Mouse (Mus musculus): ENCODE data around the gene Hist1h2ak. TPM values are rescaled to one million over a fixed set of nuclear protein-coding genes. Genes with fewer than 3 reads are reported as not detected.
"Not testable (repeated sequence)": the region's sequence is repeated elsewhere in the genome, so short reads cannot be mapped to it uniquely, and the experiment has no call there.

Gene Hist1h2ak
- 7.0 and 11.4 TPM in 2 replicates for polyA plus RNA-seq (2016; fragmentation: Nextera tagmentation; extraction: Ambion mirVana)

DNA sequence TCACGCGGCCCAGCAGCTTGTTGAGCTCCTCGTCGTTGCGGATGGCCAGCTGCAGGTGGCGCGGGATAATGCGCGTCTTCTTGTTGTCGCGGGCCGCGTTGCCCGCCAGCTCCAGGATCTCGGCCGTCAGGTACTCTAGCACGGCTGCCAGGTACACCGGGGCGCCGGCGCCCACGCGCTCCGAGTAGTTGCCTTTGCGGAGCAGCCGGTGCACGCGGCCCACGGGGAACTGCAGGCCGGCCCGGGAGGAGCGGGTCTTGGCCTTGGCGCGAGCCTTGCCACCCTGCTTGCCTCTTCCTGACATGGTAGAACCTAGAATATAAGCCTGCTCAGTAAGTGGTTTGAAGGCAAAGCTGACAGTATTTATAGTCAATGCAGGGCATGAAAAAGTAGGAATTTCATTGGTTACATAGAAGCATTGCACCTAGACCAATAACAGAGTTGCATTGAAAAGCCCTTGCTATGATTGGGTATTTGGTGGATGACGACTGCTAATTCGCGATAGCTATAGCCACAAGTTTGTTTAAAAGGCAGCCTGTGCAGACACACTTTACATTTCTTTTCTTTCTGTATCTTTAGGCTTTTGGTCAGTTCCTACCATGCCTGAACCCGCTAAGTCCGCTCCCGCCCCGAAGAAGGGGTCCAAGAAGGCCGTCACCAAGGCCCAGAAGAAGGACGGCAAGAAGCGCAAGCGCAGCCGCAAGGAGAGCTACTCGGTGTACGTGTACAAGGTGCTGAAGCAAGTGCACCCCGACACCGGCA, at the start of gene Hist1h2ak, which contains the start of gene Hist1h2bn:
Gene Hist1h2ak (minus strand): TSS at position 304 of the 762 bp plus-strand sequence.
Gene Hist1h2bn (plus strand): TSS at position 600 of the 762 bp plus-strand sequence.
- not testable (repeated sequence) for H3K36me3 ChIP-seq; H3K9me3 ChIP-seq (replicated peaks); H3K27me3 ChIP-seq (replicated peaks)
- H3K4me1 ChIP-seq (replicated peaks): peaks cover 13% of the 10 kb centered on the region
- peak within 1 kb of the TSS; percentile 96 for H3K27ac ChIP-seq (ENCODE audit: poor library complexity, severe bottlenecking)
- peak; percentile 94 for ATAC-seq (ENCODE audit: insufficient number of reproducible peaks, low FRiP score)
- peak within 1 kb of the TSS; percentile 58 for H3K4me3 ChIP-seq
- WGBS: under 1% methylated on average over 50 of the region's 50 CpGs
- peak within 1 kb of the TSS; percentile 86 for H3K4me2 ChIP-seq
- H3K9ac ChIP-seq: peak within 1 kb of the TSS; percentile 78

DNA sequence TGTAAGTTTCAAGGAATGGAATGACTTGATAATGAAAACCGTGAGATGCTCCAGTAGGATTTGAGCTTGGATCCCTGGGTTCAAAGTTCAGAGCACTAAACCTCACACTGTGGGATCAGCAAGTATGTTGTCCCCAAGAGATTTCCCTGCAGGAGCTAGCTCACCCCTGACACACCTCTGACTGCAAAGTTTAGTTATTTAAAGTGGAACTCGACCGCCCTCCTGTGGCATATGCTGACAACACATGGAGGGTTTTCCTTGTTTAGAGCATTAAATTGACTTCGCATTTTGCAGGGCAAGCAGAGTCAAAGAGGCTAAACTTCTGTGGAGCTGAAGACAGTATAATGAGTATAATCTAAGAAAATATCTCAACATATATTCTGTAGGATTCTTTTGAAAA, 49.4 kb upstream of the Hist1h2ak start:
- not testable (repeated sequence) for H3K36me3 ChIP-seq; H3K4me2 ChIP-seq; H3K9ac ChIP-seq; H3K4me1 ChIP-seq (replicated peaks); H3K9me3 ChIP-seq (replicated peaks); H3K27me3 ChIP-seq (replicated peaks); H3K27ac ChIP-seq (ENCODE audit: poor library complexity, severe bottlenecking); H3K4me3 ChIP-seq
- no CpG with 5 or more reads among the region's 4 CpGs for WGBS
- ATAC-seq (ENCODE audit: insufficient number of reproducible peaks, low FRiP score): peak; percentile 61

DNA sequence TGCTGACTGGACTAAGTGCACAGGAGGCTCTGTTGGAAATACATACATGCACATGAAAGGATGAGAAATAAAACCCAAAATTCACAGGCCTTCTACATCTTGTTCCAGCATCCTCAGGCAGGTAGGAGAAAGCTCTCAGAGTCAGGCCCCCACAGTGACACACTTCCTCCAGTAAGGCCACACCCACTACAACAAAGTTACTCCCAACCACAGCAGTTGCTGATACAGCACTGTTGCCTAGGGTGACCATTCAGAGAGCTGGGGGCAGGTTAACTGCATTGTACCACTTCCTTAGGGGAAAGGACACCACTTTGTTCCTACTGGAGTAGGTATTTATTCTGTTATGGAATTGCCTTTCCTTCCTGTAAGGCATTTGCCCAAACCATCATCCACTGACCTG, 43.5 kb upstream of the Hist1h2ak start:
- not testable (repeated sequence) for H3K4me2 ChIP-seq; H3K27ac ChIP-seq (ENCODE audit: poor library complexity, severe bottlenecking); ATAC-seq (ENCODE audit: insufficient number of reproducible peaks, low FRiP score); H3K9me3 ChIP-seq (replicated peaks); H3K4me3 ChIP-seq; H3K27me3 ChIP-seq (replicated peaks); H3K4me1 ChIP-seq (replicated peaks); H3K9ac ChIP-seq; H3K36me3 ChIP-seq

DNA sequence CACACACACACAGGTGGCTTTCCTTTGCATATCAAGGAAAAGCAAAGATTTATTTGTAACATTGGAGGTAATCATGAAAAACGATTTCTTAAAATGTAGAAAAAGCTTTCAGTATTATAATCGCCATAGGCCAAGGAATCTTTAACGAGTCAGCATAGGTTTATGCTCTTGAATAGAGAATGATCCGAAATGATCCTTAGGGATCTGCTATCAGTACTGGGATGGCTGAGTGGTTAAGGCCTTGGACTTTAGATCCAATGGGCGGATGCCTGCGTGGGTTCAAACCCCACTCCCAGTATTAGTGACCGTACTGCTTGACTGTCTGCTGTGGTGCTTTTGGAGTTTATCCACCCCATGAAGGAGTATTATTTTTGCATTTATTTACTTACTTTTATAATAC, 42.0 kb upstream of the Hist1h2ak start:
- H3K27me3 ChIP-seq (replicated peaks): no peaks in the 10 kb centered on the region
- WGBS: 84% methylated on average over 7 of the region's 7 CpGs
- no peaks in the 10 kb centered on the region for H3K9me3 ChIP-seq (replicated peaks)
- no peak for ATAC-seq (ENCODE audit: insufficient number of reproducible peaks, low FRiP score)
- no peak overlapping the region for H3K4me3 ChIP-seq
- H3K36me3 ChIP-seq: no peaks in the 10 kb centered on the region
- no peak overlapping the region for H3K9ac ChIP-seq
- H3K27ac ChIP-seq (ENCODE audit: poor library complexity, severe bottlenecking): no peak overlapping the region
- peaks cover 4% of the 10 kb centered on the region for H3K4me1 ChIP-seq (replicated peaks)
- H3K4me2 ChIP-seq: no peak overlapping the region

DNA sequence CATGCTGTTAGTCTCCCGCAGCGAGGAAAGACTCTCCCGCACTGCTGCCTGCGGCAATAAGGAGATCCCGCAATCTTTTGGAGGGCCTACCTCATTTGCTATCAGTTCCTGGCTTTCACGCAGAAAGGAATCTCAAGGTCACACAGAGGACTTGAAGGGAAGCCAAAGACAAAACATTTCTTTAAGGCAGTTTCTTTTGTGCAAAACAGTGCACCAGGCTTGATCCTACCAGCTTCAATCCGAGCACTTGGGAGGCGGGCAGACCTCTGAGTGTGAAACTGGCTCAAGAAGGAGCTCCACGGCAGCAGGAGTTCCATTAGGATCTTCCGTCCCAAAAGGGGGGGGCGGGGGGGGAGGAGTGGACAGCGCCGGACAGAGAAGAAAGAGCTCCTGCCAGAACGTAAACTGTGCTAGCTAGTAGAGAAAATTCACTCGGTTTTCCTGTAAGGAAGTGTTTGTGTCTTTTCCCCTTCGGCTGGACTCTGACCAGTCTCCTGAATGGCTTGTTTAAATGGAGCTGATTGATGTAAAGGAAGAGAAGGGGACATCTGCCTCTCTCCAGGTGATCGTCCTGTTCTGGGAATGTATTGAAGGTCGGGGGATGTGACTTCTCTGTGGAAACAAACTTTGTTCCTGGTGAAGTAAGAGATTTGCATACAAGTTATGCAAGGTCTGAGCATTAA, 37.1 kb upstream of the Hist1h2ak start:
- H3K36me3 ChIP-seq: no peaks in the 10 kb centered on the region

DNA sequence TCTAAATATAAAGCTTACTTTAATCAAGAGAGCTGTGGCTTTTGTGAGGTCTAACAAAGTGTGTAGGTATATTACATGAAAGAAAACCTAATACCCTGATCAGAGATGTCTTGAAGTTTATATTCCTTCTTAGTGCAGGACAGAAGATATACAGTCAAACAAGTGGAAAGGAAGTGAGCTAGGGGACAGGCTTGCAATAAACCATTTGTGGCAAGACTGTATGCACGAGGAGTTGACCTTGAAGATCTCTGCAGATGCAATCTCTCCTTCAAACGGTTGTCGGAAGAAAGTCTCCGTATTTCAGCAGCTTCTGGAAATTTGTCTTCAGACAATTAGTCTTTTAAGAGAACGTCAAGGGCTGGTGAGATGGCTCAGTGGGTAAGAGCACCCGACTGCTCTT, 36.3 kb upstream of the Hist1h2ak start:
- H3K4me1 ChIP-seq (replicated peaks): peaks cover 17% of the 10 kb centered on the region
- no peak overlapping the region for H3K4me3 ChIP-seq
- no peak for ATAC-seq (ENCODE audit: insufficient number of reproducible peaks, low FRiP score)
- H3K36me3 ChIP-seq: no peaks in the 10 kb centered on the region
- no peak overlapping the region for H3K4me2 ChIP-seq
- H3K9ac ChIP-seq: no peak overlapping the region
- H3K27me3 ChIP-seq (replicated peaks): no peaks in the 10 kb centered on the region
- no peaks in the 10 kb centered on the region for H3K9me3 ChIP-seq (replicated peaks)
- WGBS: 55% methylated on average over 6 of the region's 6 CpGs
- no peak overlapping the region for H3K27ac ChIP-seq (ENCODE audit: poor library complexity, severe bottlenecking)

More for the DNA sequence above, 37.1 kb upstream of the Hist1h2ak start:
- Histone ChIP-seq H3K4me3 (peak overlapping the region; percentile 42), H3K4me1 (replicated peaks) (peaks cover 17% of the 10 kb centered on the region), H3K9me3 (replicated peaks) (no peaks in the 10 kb centered on the region), H3K27ac (ENCODE audit: poor library complexity, severe bottlenecking) (peak overlapping the region; percentile 34), H3K4me2 (peak overlapping the region; percentile 77), H3K27me3 (replicated peaks) (no peaks in the 10 kb centered on the region), H3K9ac (peak overlapping the region; percentile 26)
- WGBS: 5% methylated on average over 18 of the region's 18 CpGs
- ATAC-seq (ENCODE audit: insufficient number of reproducible peaks, low FRiP score): no peak

DNA sequence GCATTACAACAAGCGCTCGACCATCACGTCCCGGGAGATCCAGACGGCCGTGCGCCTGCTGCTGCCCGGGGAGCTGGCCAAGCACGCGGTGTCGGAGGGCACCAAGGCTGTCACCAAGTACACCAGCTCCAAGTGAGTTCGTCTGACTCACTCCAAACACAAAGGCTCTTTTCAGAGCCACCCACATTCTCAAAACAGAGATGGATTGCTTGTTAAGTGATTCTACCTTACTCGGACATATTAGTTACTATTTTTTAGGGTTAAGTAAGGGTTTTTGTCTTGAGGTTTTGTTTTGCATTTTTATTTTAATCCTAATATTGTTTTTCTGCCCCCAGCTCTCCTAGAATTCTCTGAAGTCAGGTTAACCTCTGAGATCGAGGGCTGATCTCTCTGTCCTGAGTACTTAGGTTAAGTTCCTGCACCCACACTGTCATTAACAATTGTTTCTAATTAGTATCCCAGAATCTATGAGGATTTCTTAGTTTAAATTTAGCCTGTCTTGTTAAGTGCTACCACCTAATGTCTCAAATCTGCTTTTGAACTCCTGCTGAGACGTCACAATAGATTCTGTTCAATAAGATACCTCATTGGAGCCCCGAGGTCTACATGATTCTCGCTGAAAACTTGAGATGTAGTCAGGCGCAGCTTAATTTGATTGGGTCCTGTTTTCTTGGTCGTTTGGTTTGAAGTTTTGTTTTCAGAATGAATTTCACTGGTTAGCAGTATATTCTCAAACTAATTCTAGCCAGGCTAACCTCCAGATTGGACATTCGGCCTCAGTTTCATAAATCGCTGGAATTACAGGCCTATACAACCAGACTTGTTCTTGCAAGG, 34.4 kb upstream of the Hist1h2ak start:
- ATAC-seq (ENCODE audit: insufficient number of reproducible peaks, low FRiP score): 0 out of 2 replicates have a peak, but pooled peaks have one; percentile 9
- H3K4me1 ChIP-seq (replicated peaks): peaks cover 26% of the 10 kb centered on the region

DNA sequence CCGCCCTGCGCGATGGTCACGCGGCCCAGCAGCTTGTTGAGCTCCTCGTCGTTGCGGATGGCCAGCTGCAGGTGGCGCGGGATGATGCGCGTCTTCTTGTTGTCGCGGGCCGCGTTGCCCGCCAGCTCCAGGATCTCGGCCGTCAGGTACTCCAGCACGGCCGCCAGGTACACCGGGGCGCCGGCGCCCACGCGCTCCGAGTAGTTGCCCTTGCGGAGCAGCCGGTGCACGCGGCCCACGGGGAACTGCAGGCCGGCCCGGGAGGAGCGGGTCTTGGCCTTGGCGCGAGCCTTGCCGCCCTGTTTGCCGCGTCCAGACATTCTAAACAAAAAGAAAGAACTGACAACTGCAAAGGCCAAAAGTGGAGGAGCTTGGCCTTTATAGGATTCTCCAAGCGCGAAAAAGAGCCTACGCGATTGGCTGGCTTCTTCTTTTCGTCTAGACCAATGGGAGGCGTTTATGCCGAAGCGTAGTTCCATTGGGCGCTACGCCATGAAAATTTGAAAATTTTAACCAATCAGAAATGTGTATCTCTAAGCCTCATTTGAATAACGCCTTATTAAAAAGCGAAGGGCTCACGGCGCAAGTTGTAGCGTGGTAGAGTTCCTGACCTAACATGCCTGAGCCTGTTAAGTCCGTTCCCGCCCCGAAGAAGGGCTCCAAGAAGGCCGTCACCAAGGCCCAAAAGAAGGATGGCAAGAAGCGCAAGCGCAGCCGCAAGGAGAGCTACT, 33.4 kb upstream of the Hist1h2ak start, which contains the start of the genes Hist1h2an and Hist1h2bp:
Gene Hist1h2an (minus strand): TSS at position 320 of the 731 bp plus-strand sequence.
Gene Hist1h2bp (plus strand): TSS at position 563 of the 731 bp plus-strand sequence.
- H3K9me3 ChIP-seq (replicated peaks); H3K36me3 ChIP-seq; H3K27me3 ChIP-seq (replicated peaks): not testable (repeated sequence)
- H3K4me1 ChIP-seq (replicated peaks): peaks cover 32% of the 10 kb centered on the region
- peak within 1 kb of the TSS; percentile 83 for H3K27ac ChIP-seq (ENCODE audit: poor library complexity, severe bottlenecking)
- peak; percentile 94 for ATAC-seq (ENCODE audit: insufficient number of reproducible peaks, low FRiP score)
- WGBS: under 1% methylated on average over 43 of the region's 63 CpGs
- H3K4me3 ChIP-seq: peak within 1 kb of the TSS; percentile 42
- H3K9ac ChIP-seq: peak within 1 kb of the TSS; percentile 67; the same call in 1 of the 2 replicates
- peak within 1 kb of the TSS; percentile 65 for H3K4me2 ChIP-seq

More for the DNA sequence above, 34.4 kb upstream of the Hist1h2ak start:
- no peaks in the 10 kb centered on the region for H3K9me3 ChIP-seq (replicated peaks)
- no peaks in the 10 kb centered on the region for H3K36me3 ChIP-seq
- H3K4me3 ChIP-seq: 0 out of 2 replicates have a peak overlapping the region, but pooled peaks have one; percentile 24
- 20% methylated on average over 17 of the region's 21 CpGs for WGBS
- peak overlapping the region; percentile 57 for H3K27ac ChIP-seq (ENCODE audit: poor library complexity, severe bottlenecking)
- H3K27me3 ChIP-seq (replicated peaks): no peaks in the 10 kb centered on the region
- H3K9ac ChIP-seq: peak overlapping the region; percentile 45; the same call in 1 of the 2 replicates
- H3K4me2 ChIP-seq: peak overlapping the region; percentile 65

DNA sequence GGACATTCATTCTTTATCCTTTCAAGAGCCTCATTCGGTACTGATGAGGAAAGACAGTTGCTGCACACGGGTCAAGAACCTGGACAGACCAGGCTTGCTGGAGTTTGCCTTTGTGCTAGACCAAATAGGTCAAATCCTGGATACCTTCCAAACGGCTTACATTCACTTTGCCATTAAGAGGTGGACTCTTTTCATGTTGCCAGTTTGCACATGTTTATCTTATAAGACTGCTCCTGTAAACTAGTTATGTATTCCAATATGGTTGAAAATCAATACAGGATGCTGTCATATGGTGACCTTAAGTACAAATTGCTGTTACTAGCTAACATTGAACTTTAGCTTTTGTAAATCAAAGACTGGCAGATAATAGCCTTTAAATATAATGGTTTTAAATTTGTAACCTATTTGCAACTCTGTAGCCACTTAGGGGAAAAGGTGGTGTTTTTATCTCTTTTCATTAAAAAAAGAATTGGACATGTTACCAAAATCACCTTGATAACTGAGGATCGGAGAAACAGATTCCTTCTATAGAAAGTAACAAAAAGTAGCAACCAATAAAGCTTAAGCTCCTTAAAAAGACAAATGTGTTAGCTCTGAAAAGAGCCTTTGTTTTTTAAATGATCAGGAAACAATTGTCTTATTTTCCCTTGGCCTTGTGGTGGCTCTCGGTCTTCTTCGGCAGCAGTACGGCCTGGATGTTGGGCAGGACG, 32.7 kb upstream of the Hist1h2ak start:
- no peaks in the 10 kb centered on the region for H3K36me3 ChIP-seq
- peak overlapping the region; percentile 83 for H3K27ac ChIP-seq (ENCODE audit: poor library complexity, severe bottlenecking)
- ATAC-seq (ENCODE audit: insufficient number of reproducible peaks, low FRiP score): no peak
- H3K4me1 ChIP-seq (replicated peaks): peaks cover 32% of the 10 kb centered on the region
- peak overlapping the region; percentile 67; the same call in 1 of the 2 replicates for H3K9ac ChIP-seq
- WGBS: 10% methylated on average over 8 of the region's 8 CpGs
- no peaks in the 10 kb centered on the region for H3K27me3 ChIP-seq (replicated peaks)
- peak overlapping the region; percentile 42 for H3K4me3 ChIP-seq
- H3K4me2 ChIP-seq: peak overlapping the region; percentile 65
- no peaks in the 10 kb centered on the region for H3K9me3 ChIP-seq (replicated peaks)

DNA sequence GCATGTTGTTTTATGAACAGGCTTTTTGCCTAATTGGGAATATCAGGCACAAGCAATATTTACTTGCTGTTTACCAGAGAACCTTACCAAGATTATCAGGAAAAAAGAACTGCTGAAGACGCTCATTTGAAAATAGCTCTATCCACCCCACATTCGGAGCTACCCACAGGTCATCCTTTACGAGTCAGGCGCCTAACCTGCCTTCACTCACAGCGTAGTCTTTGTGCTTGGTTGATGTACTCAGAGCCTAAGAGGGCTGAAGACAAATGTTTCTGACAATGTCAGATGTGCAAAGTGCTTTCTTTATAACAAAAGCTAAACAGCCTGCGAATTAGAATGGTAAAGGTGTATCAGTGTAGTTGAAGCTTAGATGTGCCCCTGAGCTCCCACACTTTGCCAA, 30.7 kb upstream of the Hist1h2ak start:
- Histone ChIP-seq H3K27me3 (replicated peaks) (no peaks in the 10 kb centered on the region), H3K9me3 (replicated peaks) (no peaks in the 10 kb centered on the region), H3K36me3 (no peaks in the 10 kb centered on the region), H3K27ac (ENCODE audit: poor library complexity, severe bottlenecking) (peak overlapping the region; percentile 85), H3K4me1 (replicated peaks) (peaks cover 33% of the 10 kb centered on the region), H3K9ac (peak overlapping the region; percentile 64), H3K4me2 (peak overlapping the region; percentile 66), H3K4me3 (0 out of 2 replicates have a peak overlapping the region, but pooled peaks have one; percentile 37)
- WGBS: 41% methylated on average over 6 of the region's 6 CpGs
- no peak for ATAC-seq (ENCODE audit: insufficient number of reproducible peaks, low FRiP score)
